Mouse (Mus musculus): ENCODE results near the gene Emc3. TPM values are rescaled to one million over a fixed set of nuclear protein-coding genes. Genes with fewer than 3 reads are reported as not detected.

Gene Emc3
- polyA plus RNA-seq, 1 experiment from 2014 or later, result 79.0 TPM

DNA sequence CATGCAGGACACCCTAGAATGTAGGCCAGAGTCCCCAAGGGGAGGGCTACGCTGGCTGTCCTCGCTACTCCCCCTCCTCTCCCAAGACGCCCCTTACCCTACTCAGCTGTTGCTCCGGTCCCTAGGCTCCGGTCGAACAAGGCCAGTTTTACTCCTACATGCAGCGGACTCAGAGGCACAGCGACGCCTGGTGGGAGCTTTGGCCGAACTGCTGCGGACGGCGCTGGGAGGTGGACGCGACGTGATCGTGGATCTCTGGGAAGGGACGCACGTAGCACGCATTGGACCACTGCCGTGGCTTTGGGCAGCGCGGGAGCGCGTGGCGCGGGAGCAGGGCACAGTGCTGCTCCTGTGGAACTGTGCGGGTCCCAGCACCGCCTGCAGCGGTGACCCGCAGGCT, 62.0 kb downstream of the Emc3 start:
- peaks cover 55% of the 10 kb centered on the region for H3K27me3 ChIP-seq (ENCODE audit: insufficient read depth, poor library complexity, severe bottlenecking)
- peak; percentile 82 for DNase-seq (ENCODE audit: low spot score)
- peak overlapping the region; percentile 48 for H3K4me3 ChIP-seq
- 2% methylated on average over 31 of the region's 31 CpGs for WGBS
- no peaks in the 10 kb centered on the region for H3K36me3 ChIP-seq
- H3K4me1 ChIP-seq (replicated peaks), result peaks cover 47% of the 10 kb centered on the region
- peak overlapping the region; percentile 72 for H3K27ac ChIP-seq
- no peaks in the 10 kb centered on the region for H3K9me3 ChIP-seq

DNA sequence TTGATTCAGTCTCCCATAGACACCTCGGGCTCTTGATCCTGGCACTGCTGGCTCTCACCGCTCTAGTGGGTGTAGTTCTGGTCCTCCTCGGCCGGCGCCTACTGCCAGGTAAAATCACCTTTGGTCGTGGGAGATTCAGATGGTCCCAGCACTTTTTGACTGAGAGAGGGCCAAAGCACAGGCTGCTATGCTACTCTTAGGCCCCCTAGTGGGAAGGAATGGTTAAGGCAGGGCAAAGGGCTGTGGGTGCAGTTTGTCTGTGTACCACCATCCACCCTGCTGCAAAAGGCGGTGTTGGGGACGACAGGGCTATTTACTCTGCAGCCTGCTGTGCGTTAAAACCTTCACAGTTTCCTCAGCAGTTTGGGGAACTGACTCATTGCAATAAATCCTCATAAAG, 62.4 kb downstream of the Emc3 start:
- H3K27me3 ChIP-seq (ENCODE audit: insufficient read depth, poor library complexity, severe bottlenecking), result peaks cover 55% of the 10 kb centered on the region
- H3K27ac ChIP-seq, result peak overlapping the region; percentile 72

DNA sequence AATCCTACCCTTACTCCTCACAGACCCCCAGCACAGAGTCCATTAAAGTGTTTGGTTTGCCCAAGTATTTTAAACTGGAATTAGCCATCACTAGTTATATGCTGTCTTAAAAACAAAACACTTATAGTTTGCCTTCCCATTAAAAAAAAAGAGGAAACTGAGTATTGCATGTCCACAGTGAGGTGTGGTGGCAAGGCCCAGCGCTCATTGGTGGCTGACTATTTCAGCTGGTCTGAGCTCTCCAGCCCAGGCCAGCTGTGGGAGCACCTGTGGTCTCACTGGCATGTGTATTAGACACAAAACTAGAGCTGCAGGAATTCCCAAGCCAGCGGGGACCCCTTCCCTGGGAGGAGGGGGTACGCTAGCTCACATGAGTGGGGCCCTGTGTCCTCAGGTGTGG, 62.9 kb downstream of the Emc3 start:
- Histone ChIP-seq H3K36me3 (no peaks in the 10 kb centered on the region), H3K27ac (no peak overlapping the region), H3K4me3 (peak overlapping the region; percentile 48), H3K9me3 (no peaks in the 10 kb centered on the region), H3K4me1 (replicated peaks) (peaks cover 47% of the 10 kb centered on the region), H3K27me3 (ENCODE audit: insufficient read depth, poor library complexity, severe bottlenecking) (peaks cover 55% of the 10 kb centered on the region)
- 61% methylated on average over 3 of the region's 3 CpGs for WGBS
- no peak for DNase-seq (ENCODE audit: low spot score)

More for the DNA sequence above, 62.4 kb downstream of the Emc3 start:
- no peaks in the 10 kb centered on the region for H3K9me3 ChIP-seq
- WGBS, result 9% methylated on average over 9 of the region's 9 CpGs
- H3K4me3 ChIP-seq, result peak overlapping the region; percentile 48
- H3K4me1 ChIP-seq (replicated peaks), result peaks cover 47% of the 10 kb centered on the region
- no peaks in the 10 kb centered on the region for H3K36me3 ChIP-seq
- DNase-seq (ENCODE audit: low spot score), result peak; percentile 74

DNA sequence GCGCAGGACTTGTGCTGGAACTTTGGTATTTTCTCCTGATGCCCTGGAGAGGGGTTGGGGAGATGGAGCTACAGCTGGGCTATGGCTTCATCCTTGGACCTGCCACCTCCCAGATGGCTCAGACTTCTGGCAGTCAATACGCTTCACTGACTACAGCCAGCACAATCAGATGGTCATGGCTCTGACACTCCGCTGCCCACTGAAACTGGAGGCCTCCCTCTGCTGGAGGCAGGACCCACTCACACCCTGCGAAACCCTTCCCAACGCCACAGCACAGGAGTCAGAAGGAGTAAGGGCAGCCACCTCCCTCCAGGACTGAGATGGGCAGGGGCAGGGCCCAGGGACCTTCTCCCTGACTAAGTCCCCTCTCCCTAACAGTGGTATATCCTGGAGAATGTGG, 65.8 kb downstream of the Emc3 start:
- Histone ChIP-seq H3K36me3 (no peaks in the 10 kb centered on the region), H3K27ac (no peak overlapping the region), H3K4me3 (no peak overlapping the region), H3K4me1 (replicated peaks) (peaks cover 26% of the 10 kb centered on the region), H3K9me3 (no peaks in the 10 kb centered on the region), H3K27me3 (ENCODE audit: insufficient read depth, poor library complexity, severe bottlenecking) (peaks cover 33% of the 10 kb centered on the region)
- WGBS, result 56% methylated on average over 5 of the region's 5 CpGs
- DNase-seq (ENCODE audit: low spot score), result peak; percentile 37

Other genes with a start within 250 kb of the Emc3 start
- gene Cpne9, start 249.3 kb downstream of the Emc3 start, polyA plus RNA-seq (2016; fragmentation: Nextera tagmentation; extraction: Ambion mirVana), result 0.35 and 0.58 TPM in 2 replicates
- 25.4 and 26.9 TPM in 2 replicates for gene Brpf1, start 224.5 kb downstream of the Emc3 start, polyA plus RNA-seq (2016; fragmentation: Nextera tagmentation; extraction: Ambion mirVana)
- 15.7 and 16.1 TPM in 2 replicates for gene Ogg1, start 204.7 kb downstream of the Emc3 start, polyA plus RNA-seq (2016; fragmentation: Nextera tagmentation; extraction: Ambion mirVana)
- gene Camk1, start 187.7 kb downstream of the Emc3 start, polyA plus RNA-seq (2016; fragmentation: Nextera tagmentation; extraction: Ambion mirVana), result 42.3 and 58.0 TPM in 2 replicates
- 63.1 and 63.9 TPM in 2 replicates for gene Tada3, start 153.8 kb downstream of the Emc3 start, polyA plus RNA-seq (2016; fragmentation: Nextera tagmentation; extraction: Ambion mirVana)
- gene Arpc4, start 153.5 kb downstream of the Emc3 start, polyA plus RNA-seq (2016; fragmentation: Nextera tagmentation; extraction: Ambion mirVana), result 393 and 423 TPM in 2 replicates
- 5.3 and 7.4 TPM in 2 replicates for gene Ttll3, start 142.4 kb downstream of the Emc3 start, polyA plus RNA-seq (2016; fragmentation: Nextera tagmentation; extraction: Ambion mirVana)
- gene Rpusd3, start 112.3 kb downstream of the Emc3 start, polyA plus RNA-seq (2016; fragmentation: Nextera tagmentation; extraction: Ambion mirVana), result 34.9 and 36.3 TPM in 2 replicates
- gene Cidec, start 95.9 kb downstream of the Emc3 start, polyA plus RNA-seq (2016; fragmentation: Nextera tagmentation; extraction: Ambion mirVana), result not detected in 2 replicates
- gene Jagn1, start 89.1 kb downstream of the Emc3 start, polyA plus RNA-seq (2016; fragmentation: Nextera tagmentation; extraction: Ambion mirVana), result 86.5 and 87.9 TPM in 2 replicates
- gene Il17re, start 73.2 kb downstream of the Emc3 start, polyA plus RNA-seq (2016; fragmentation: Nextera tagmentation; extraction: Ambion mirVana), result 1.7 and 2.2 TPM in 2 replicates
- gene Il17rc, start 60.2 kb downstream of the Emc3 start, polyA plus RNA-seq (2016; fragmentation: Nextera tagmentation; extraction: Ambion mirVana), result 6.0 and 6.7 TPM in 2 replicates
- 36.7 and 42.5 TPM in 2 replicates for gene Creld1, start 48.4 kb downstream of the Emc3 start, polyA plus RNA-seq (2016; fragmentation: Nextera tagmentation; extraction: Ambion mirVana)
- gene Prrt3, start 29.7 kb downstream of the Emc3 start, polyA plus RNA-seq (2016; fragmentation: Nextera tagmentation; extraction: Ambion mirVana), result 1.8 TPM in 2 replicates
- gene Fancd2, start within 50 bp of the Emc3 start, polyA plus RNA-seq (2016; fragmentation: Nextera tagmentation; extraction: Ambion mirVana), result 13.2 and 18.1 TPM in 2 replicates
- gene Fancd2os, start 69.1 kb upstream of the Emc3 start, polyA plus RNA-seq (2016; fragmentation: Nextera tagmentation; extraction: Ambion mirVana), result 0.20 and 0.21 TPM in 2 replicates
- 209 and 225 TPM in 2 replicates for gene Brk1, start 73.1 kb upstream of the Emc3 start, polyA plus RNA-seq (2016; fragmentation: Nextera tagmentation; extraction: Ambion mirVana)
- 43.0 and 45.8 TPM in 2 replicates for gene Vhl, start 92.3 kb upstream of the Emc3 start, polyA plus RNA-seq (2016; fragmentation: Nextera tagmentation; extraction: Ambion mirVana)
- gene Irak2, start 106.8 kb upstream of the Emc3 start, polyA plus RNA-seq (2016; fragmentation: Nextera tagmentation; extraction: Ambion mirVana), result 5.1 and 6.8 TPM in 2 replicates
- gene Tatdn2, start 165.4 kb upstream of the Emc3 start, polyA plus RNA-seq (2016; fragmentation: Nextera tagmentation; extraction: Ambion mirVana), result 0.41 and 1.2 TPM in 2 replicates
- 0.98 TPM in 1 of 2 replicates, not detected in the other for gene Ghrl, start 188.2 kb upstream of the Emc3 start, polyA plus RNA-seq (2016; fragmentation: Nextera tagmentation; extraction: Ambion mirVana)
- gene Sec13, start 209.1 kb upstream of the Emc3 start, polyA plus RNA-seq (2016; fragmentation: Nextera tagmentation; extraction: Ambion mirVana), result 291 and 296 TPM in 2 replicates